Mouse (Mus musculus) ES-Bruce4 (cell line): ENCODE measurements around the gene Prss23.

Experiments
- CTCF ChIP-seq: IDR thresholded peaks from one replicate; pipeline ENCODE4 v1.8.1; 2011; ENCODE audit warnings: low read depth, low read length
- POLR2A ChIP-seq: IDR thresholded peaks from one replicate; pipeline ENCODE4 v1.8.1; 2011; ENCODE audit warnings: low read length; ENCODE audit not compliant: insufficient read depth

DNA sequence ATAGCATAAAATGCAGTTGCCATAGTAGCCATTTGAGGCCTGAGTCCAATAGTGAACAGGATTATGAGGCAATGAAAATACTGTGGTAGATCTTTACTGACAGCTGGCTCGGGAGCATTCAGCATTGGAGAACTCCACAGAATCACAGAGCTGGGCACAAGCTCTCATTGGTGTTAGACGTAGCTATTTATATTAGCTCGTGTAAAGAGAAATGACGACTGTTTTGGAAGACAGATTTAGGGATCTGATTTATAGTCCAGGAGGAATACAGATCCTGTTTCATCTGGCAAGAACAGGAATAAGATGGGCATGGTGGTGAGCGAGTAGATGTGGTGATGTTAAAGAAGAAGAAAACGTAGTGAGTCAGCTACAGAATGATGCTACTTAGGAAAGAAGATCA, 12.4 kb upstream of the Prss23 start:
- TF ChIP-seq POLR2A (no peak), CTCF (no peak)
